Mouse (Mus musculus) embryonic fibroblast, embryonic 13.5 days (primary cell): Measurements from ENCODE around the gene Aldh2.

Experiments used
- CTCF ChIP-seq: IDR thresholded peaks from 2 replicates; pipeline ENCODE4 v1.5.1; 2011; ENCODE audit warnings: mild to moderate bottlenecking, control low read depth, low read length, moderate library complexity, borderline replicate concordance; ENCODE audit not compliant: insufficient read depth
- POLR2A ChIP-seq: IDR thresholded peaks from 2 replicates; pipeline ENCODE4 v1.6.1; 2011; ENCODE audit warnings: low read depth, mild to moderate bottlenecking, control low read depth, low read length, moderate library complexity

- TF ChIP-seq CTCF = no peak
- no peak for TF ChIP-seq POLR2A
Observed at GRCm38 (mm10) chr5:121637296-121637695, 43.7 kb upstream of the Aldh2 start.
